In genomic region chr3:51425394-51425793, GRCm38 (mm10) we compare ENCODE assay signal across 28 mouse cellular contexts. TPM values are rescaled to one million over a fixed set of nuclear protein-coding genes. Genes with fewer than 3 reads are reported as not detected.
"Had no signal": no experiment of that assay in that cellular context is flagged by ENCODE, and none has a peak within 500 bp of the region (broad histone marks: within the 10 kb centered on the region; RNA-seq: fewer than 3 reads in every experiment).

No protein-coding gene starts in this region.

- H3K27me3 ChIP-seq: embryonic facial prominence, embryonic 12.5 days; embryonic facial prominence, embryonic 13.5 days; embryonic facial prominence, embryonic 15.5 days; forebrain, embryonic 12.5 days; forebrain, embryonic 13.5 days; forebrain, embryonic 15.5 days had no signal

- H3K27ac ChIP-seq: embryonic facial prominence, embryonic 10.5 days; embryonic facial prominence, embryonic 12.5 days; embryonic facial prominence, embryonic 13.5 days; embryonic facial prominence, embryonic 15.5 days; forebrain, embryonic 10.5 days; forebrain, embryonic 12.5 days; forebrain, embryonic 13.5 days; forebrain, embryonic 15.5 days; gastrocnemius, adult 2 months; heart, adult 2 months had no signal

- H3K4me3 ChIP-seq: embryonic facial prominence, embryonic 10.5 days; embryonic facial prominence, embryonic 12.5 days; embryonic facial prominence, embryonic 13.5 days; embryonic facial prominence, embryonic 15.5 days; erythroblast, embryonic 14.5 days; forebrain, embryonic 10.5 days; forebrain, embryonic 12.5 days; forebrain, embryonic 13.5 days; forebrain, embryonic 15.5 days; gastrocnemius, adult 2 months; heart, adult 2 months had no signal

- H3K9ac ChIP-seq: embryonic facial prominence, embryonic 12.5 days; embryonic facial prominence, embryonic 13.5 days; embryonic facial prominence, embryonic 15.5 days; forebrain, embryonic 12.5 days; forebrain, embryonic 13.5 days; forebrain, embryonic 15.5 days; forebrain, postnatal 0 days had no signal

- ATAC-seq: forebrain, embryonic 13.5 days; forebrain, embryonic 14.5 days; forebrain, embryonic 15.5 days; forebrain, embryonic 16.5 days; forebrain, postnatal 0 days had no signal

- DNase-seq: cerebellum, adult 9-10 months; cerebellum, adult 9-11 months; cerebellum, postnatal 10 days; cerebellum, postnatal 14 days; cerebellum, postnatal 25 days; cerebellum, postnatal 36 days; embryo, embryonic 11 days; forebrain, postnatal 0 days; gastrocnemius, adult 2 months; gastrocnemius, postnatal 10 days; gastrocnemius, postnatal 14 days; gastrocnemius, postnatal 25 days; gastrocnemius, postnatal 36 days; heart, adult 18-20 months; heart, adult 2 months had no signal

- H3K36me3 ChIP-seq: embryonic facial prominence, embryonic 12.5 days; embryonic facial prominence, embryonic 15.5 days; forebrain, embryonic 12.5 days; forebrain, embryonic 15.5 days had no signal

- H3K4me2 ChIP-seq: embryonic facial prominence, embryonic 12.5 days; embryonic facial prominence, embryonic 13.5 days; embryonic facial prominence, embryonic 15.5 days; forebrain, embryonic 12.5 days; forebrain, embryonic 13.5 days; forebrain, embryonic 15.5 days had no signal

- H3K9me3 ChIP-seq: embryonic facial prominence, embryonic 10.5 days; embryonic facial prominence, embryonic 12.5 days; embryonic facial prominence, embryonic 13.5 days; embryonic facial prominence, embryonic 15.5 days; forebrain, embryonic 10.5 days; forebrain, embryonic 12.5 days; forebrain, embryonic 13.5 days; forebrain, embryonic 15.5 days had no signal

- H3K4me1 ChIP-seq: embryonic facial prominence, embryonic 10.5 days; embryonic facial prominence, embryonic 12.5 days; embryonic facial prominence, embryonic 15.5 days; forebrain, embryonic 10.5 days; forebrain, embryonic 12.5 days; forebrain, embryonic 13.5 days had no signal

RNA-seq across cellular contexts. Expression of gene Mgarp, which starts 28.9 kb away (rescaled TPM):
- total RNA-seq: common myeloid progenitor, adult 5-6 weeks; gastrocnemius, adult 2 months; gastrocnemius, postnatal 25 days; granulocyte monocyte progenitor cell, adult 5-6 weeks had no signal
